Mouse (Mus musculus) subcutaneous adipose tissue, adult 2 months (tissue): Measurements from ENCODE around the gene Gm9573. TPM values are rescaled to one million over a fixed set of nuclear protein-coding genes. Genes with fewer than 3 reads are reported as not detected.

ENCODE experiments used
- polyA plus RNA-seq: library from polyadenylated mRNA; depleted of rRNA; stranded (reverse); fragments of >200 nt; gene quantifications from 2 replicates; pipeline ENCODE4 v1.2.3, GENCODE M21; 2012; ENCODE audit warnings: low replicate concordance; rRNA removed

Gm9573 gene
- 0.05 TPM in 1 of 2 replicates, not detected in the other for polyA plus RNA-seq

DNA sequence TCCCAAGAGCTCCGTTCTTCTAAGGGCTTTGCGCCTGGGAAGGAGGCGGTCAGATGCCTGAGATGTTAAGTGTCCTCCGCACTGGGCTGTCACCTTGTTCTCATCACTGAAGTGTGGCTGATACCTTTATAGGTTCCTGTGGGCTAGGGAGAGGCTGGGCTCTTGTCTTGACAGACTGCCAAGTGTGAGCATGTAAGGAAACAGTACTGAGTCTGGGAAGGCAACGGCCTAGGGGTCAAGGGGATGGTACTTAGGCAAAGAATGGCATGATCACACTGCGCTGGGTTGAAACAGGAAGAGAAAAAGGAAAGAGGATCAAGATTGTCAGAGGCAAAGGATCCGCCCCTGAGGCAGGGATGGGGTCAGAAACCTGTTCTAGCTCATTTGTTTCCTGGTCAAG lies at the start of gene Gm9573:
Gene Gm9573, minus strand, starts transcription at position 101 of the 400 bp plus-strand sequence.

DNA sequence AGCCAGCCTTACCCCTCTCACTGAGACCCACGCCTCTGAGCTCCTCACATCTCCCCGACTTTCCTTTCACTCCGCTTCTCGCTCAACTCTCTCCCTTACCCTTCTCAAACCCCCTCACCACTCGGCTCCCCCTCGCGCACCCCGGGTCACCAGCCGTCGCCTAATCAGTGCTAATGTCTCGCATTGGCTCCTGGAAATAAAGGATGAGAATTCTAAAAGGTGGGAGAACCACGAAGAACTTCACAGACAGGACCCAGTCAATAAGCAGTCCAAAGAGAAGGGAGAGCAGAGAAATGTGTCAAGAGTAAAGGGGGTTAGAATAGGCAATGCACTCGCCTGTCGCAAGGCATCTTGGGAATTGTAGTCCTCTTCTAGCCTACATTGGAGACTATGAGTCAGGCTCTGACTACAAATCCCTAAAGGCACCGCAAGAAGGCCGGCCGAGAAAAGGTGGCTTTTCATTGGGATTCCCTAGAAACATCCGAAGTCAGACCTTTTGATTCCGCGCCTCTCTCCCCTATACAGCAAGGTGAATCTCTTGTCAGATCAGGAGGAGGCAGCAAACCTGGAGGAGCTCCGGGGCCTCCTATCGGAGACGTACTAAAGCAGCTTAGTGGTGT lies 47.1 kb upstream of the Gm9573 start, which contains the start of gene Gtf2h4:
Gene Gtf2h4, minus strand, starts transcription at position 324 of the 620 bp plus-strand sequence.

DNA sequence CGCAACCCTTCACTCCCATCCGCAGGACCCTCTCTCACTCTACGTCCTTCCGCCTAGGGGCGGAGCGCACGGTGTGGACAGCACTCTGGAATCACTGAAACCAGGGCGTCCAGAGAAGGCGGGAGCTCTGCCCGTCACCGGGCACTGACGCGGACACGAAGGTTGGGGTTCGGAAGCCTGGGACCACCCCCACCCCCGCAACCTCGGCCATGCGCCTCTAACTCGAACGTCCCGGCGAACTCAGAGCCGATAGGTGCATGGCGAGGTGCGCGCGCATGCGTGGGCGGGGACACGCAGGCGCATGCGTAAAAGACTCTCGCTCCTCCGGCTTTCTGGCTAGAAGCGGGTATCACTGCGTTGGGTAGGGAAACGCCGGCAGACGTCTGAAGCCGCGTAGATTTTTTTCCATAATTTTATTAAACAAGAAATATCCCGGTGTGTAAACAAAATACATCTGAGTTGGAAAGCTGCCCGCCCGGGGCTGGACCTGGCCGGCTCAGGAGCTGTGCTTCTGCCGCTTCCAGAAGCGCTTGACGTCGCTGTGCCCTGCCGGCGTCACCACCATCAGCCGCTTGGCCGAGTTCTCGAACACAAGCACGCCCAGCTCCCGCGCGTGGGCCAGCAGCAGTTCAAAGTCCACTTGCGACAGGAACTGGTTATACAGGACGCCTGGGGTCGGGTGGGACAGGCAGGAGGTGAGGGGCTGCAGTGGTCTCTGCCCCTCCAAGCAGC lies 41.1 kb upstream of the Gm9573 start, which contains the start of gene Vars2:
Gene Vars2, minus strand, starts transcription at position 259 of the 732 bp plus-strand sequence.

DNA sequence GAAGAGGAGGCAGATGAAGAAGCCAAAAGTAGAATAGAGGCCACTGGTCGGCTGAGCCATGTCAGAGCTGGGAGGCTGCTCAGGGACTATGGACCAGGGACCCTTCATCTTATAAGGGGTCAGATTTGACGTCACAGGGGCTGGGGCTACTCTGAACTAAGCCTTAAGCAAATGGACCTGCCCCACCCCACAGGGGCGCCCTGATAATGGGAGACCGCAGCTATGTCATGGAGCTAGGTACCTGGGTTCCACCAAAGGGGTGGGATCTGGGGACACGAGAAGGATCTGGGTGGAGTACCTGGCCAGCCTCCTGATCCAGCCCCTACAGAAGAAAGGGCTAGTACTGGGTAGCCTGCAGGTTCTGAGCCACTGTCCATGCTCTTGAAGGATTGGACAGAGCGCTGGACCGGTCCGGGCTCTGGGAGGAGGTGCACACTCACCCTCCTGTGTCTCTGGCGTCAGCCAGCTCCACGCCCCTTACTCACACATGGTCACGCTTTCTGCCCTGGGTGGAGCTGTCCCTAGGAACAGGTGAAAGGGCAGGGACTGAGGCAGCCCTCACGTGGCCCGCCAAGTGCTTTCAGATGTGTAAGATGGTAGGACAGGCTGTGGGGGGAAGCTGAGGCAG lies 17.3 kb upstream of the Gm9573 start, which contains the start of gene Mucl3:
Gene Mucl3, minus strand, starts transcription at position 87 of the 628 bp plus-strand sequence.

DNA sequence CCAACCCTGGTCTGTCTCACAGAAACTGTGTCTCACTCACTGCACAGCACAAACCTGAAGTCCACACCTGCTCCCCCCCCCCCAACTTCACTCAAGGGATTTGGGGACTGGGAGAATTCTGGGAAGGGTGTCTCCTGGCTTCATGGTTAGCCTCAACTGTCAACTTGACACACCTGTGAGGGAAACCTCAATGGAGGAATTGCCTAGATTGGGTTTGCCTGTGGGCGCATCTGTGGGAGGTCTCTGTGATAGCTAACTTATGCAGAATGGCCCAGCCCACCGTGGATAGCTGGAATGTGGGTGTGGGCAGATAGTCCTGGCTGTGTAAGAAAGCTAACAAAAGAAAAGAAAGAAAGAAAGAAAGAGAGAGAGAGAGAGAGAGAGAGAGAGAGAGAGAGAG lies 25.2 kb downstream of the Gm9573 start, which contains the start of gene Sfta2:
Gene Sfta2, plus strand, starts transcription at position 301 of the 400 bp plus-strand sequence.

Other genes starting within 250 kb of the Gm9573 start
- gene H2-Q4, start 247.0 kb downstream of the Gm9573 start, polyA plus RNA-seq: 120 and 169 TPM in 2 replicates
- 60.7 and 141 TPM in 2 replicates for gene H2-Q6, start 201.8 kb downstream of the Gm9573 start, polyA plus RNA-seq
- 158 and 289 TPM in 2 replicates for gene H2-Q7, start 187.5 kb downstream of the Gm9573 start, polyA plus RNA-seq
- gene H2-Q10, start 156.5 kb downstream of the Gm9573 start, polyA plus RNA-seq: 49.0 and 72.7 TPM in 2 replicates
- gene Pou5f1, start 120.6 kb downstream of the Gm9573 start, polyA plus RNA-seq: not detected in 2 replicates
- gene Tcf19, start 109.8 kb downstream of the Gm9573 start, polyA plus RNA-seq: 10.9 and 20.8 TPM in 2 replicates
- gene Cchcr1, start 109.5 kb downstream of the Gm9573 start, polyA plus RNA-seq: 6.8 and 16.7 TPM in 2 replicates
- 0.72 TPM in 1 of 2 replicates, not detected in the other for gene Psors1c2, start 93.4 kb downstream of the Gm9573 start, polyA plus RNA-seq
- gene Cdsn, start 74.5 kb downstream of the Gm9573 start, polyA plus RNA-seq: 40.1 and 114 TPM in 2 replicates
- gene 2300002M23Rik, start 59.2 kb downstream of the Gm9573 start, polyA plus RNA-seq: not detected in 2 replicates
- gene Sfta2, start 25.1 kb downstream of the Gm9573 start, polyA plus RNA-seq: not detected in 2 replicates
- gene Mucl3, start 17.1 kb upstream of the Gm9573 start, polyA plus RNA-seq: 0.04 and 0.19 TPM in 2 replicates
- gene Vars2, start 41.0 kb upstream of the Gm9573 start, polyA plus RNA-seq: 21.8 and 47.6 TPM in 2 replicates
- gene Gtf2h4, start 47.1 kb upstream of the Gm9573 start, polyA plus RNA-seq: 25.6 and 38.5 TPM in 2 replicates
- 44.4 and 64.0 TPM in 2 replicates for gene Ddr1, start 78.0 kb upstream of the Gm9573 start, polyA plus RNA-seq
- 11.6 and 26.3 TPM in 2 replicates for gene Ier3, start 195.0 kb upstream of the Gm9573 start, polyA plus RNA-seq
- 74.1 and 117 TPM in 2 replicates for gene Flot1, start 196.6 kb upstream of the Gm9573 start, polyA plus RNA-seq
- 262 and 722 TPM in 2 replicates for gene Tubb5, start 211.7 kb upstream of the Gm9573 start, polyA plus RNA-seq
- gene Mdc1, start 214.9 kb upstream of the Gm9573 start, polyA plus RNA-seq: 6.8 and 17.1 TPM in 2 replicates
- 8.9 and 33.1 TPM in 2 replicates for gene Nrm, start 234.7 kb upstream of the Gm9573 start, polyA plus RNA-seq
- gene Ppp1r18, start 239.0 kb upstream of the Gm9573 start, polyA plus RNA-seq: 70.8 and 77.1 TPM in 2 replicates